Mouse (Mus musculus): Measurements from ENCODE around the gene Casq2. TPM values are rescaled to one million over a fixed set of nuclear protein-coding genes. Genes with fewer than 3 reads are reported as not detected.

Casq2 gene
- polyA plus RNA-seq, 1 experiment from 2014 or later = 15.5 TPM

DNA sequence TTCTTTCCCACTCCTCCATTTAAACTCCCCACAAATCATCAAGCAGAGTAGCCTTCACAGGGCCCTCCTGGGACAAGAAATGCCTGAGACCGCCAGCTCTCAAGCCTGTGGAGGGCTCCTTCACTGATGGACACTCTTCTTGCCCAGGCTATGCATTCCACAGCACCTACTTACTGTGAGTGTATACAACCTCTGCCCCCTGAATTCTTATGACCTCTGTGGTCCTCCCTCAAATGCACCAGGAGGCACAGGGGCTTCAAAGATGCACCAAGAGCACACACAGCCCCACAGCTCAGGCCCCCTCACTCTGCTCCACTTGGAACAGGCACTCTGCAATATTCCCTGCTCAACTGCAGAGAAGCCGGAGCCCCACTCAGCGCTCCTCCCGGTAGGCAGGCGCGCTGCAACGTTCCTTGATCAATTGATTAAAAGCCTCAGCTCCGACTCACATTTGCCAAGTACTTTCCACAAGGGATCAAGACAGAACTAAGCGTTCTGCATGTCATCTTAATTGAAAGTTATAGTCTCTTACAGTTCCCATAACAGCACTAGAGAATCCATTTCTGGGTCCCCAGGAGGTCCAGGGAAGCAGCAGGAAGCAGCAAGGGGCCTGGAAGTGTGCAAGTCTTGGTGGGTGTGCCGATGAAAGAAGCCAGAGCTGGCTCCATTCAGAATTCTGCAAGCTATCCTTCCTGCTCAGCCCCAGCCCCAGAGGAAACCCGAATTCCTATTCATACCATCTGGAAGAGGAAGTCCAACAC, 108.3 kb downstream of the Casq2 start:
- no peaks in the 10 kb centered on the region for H3K9me3 ChIP-seq (ENCODE audit: control insufficient read depth, low read length)
- H3K9ac ChIP-seq (ENCODE audit: low read length) = peak overlapping the region; percentile 13; the same call in 1 of the 2 replicates
- H3K27me3 ChIP-seq (ENCODE audit: control insufficient read depth, insufficient read depth, low read depth, low read length) = no peaks in the 10 kb centered on the region
- H3K4me2 ChIP-seq (ENCODE audit: low read depth, low read length) = peak overlapping the region; percentile 44
- 14% methylated on average over 11 of the region's 11 CpGs for whole genome bisulfite sequencing
- ATAC-seq (ENCODE audit: low read depth) = peak; percentile 22
- H3K27ac ChIP-seq (ENCODE audit: low read length) = peak overlapping the region; percentile 89
- H3K4me3 ChIP-seq (ENCODE audit: low read length) = no peak overlapping the region
- peaks cover 75% of the 10 kb centered on the region for H3K4me1 ChIP-seq (replicated peaks; ENCODE audit: control insufficient read depth, insufficient read depth, low read length)
- peaks cover 5% of the 10 kb centered on the region for H3K36me3 ChIP-seq (ENCODE audit: control insufficient read depth, insufficient read depth, low read length)

DNA sequence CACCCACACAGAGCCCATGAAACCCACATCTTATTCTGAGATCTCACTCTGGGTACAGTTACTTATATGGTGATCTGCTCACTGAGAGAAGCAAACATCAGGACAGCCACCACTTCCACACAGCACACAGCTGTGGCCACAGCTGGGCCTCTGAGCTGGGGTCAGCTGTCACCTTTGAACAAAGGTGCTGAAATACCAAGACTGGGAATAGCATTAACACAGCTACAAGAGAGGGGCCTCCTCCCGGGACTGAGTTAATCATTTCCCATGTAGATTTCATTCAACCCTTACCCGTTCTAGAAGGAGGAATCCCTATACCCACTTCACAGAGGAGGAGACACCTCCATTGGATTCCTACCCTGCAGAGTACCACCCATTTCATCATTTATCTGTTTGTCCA, 109.5 kb downstream of the Casq2 start:
- peaks cover 5% of the 10 kb centered on the region for H3K36me3 ChIP-seq (ENCODE audit: control insufficient read depth, insufficient read depth, low read length)
- H3K9ac ChIP-seq (ENCODE audit: low read length) = no peak overlapping the region
- no peak for ATAC-seq (ENCODE audit: low read depth)
- no peaks in the 10 kb centered on the region for H3K27me3 ChIP-seq (ENCODE audit: control insufficient read depth, insufficient read depth, low read depth, low read length)
- H3K4me3 ChIP-seq (ENCODE audit: low read length) = no peak overlapping the region
- 35% methylated on average over 2 of the region's 2 CpGs for WGBS
- H3K4me2 ChIP-seq (ENCODE audit: low read depth, low read length) = no peak overlapping the region
- no peaks in the 10 kb centered on the region for H3K9me3 ChIP-seq (ENCODE audit: control insufficient read depth, low read length)
- H3K4me1 ChIP-seq (replicated peaks; ENCODE audit: control insufficient read depth, insufficient read depth, low read length) = peaks cover 73% of the 10 kb centered on the region
- no peak overlapping the region for H3K27ac ChIP-seq (ENCODE audit: low read length)

Other genes starting within 250 kb of the Casq2 start
- 0.36 and 0.43 TPM in 2 replicates for gene Mab21l3, start 237.5 kb upstream of the Casq2 start, polyA plus RNA-seq (2015; fragmentation: Nextera tagmentation; extraction: Ambion mirVana)
- 3.7 and 4.0 TPM in 2 replicates for gene Slc22a15, start 162.0 kb upstream of the Casq2 start, polyA plus RNA-seq (2015; fragmentation: Nextera tagmentation; extraction: Ambion mirVana)
- not detected in 2 replicates for gene Nhlh2, start 76.3 kb upstream of the Casq2 start, polyA plus RNA-seq (2015; fragmentation: Nextera tagmentation; extraction: Ambion mirVana)
- 27.3 and 28.4 TPM in 2 replicates for gene Vangl1, start 118.3 kb downstream of the Casq2 start, polyA plus RNA-seq (2015; fragmentation: Nextera tagmentation; extraction: Ambion mirVana)